Mouse (Mus musculus): ENCODE data around the gene Dip2b.

The Dip2b gene

DNA sequence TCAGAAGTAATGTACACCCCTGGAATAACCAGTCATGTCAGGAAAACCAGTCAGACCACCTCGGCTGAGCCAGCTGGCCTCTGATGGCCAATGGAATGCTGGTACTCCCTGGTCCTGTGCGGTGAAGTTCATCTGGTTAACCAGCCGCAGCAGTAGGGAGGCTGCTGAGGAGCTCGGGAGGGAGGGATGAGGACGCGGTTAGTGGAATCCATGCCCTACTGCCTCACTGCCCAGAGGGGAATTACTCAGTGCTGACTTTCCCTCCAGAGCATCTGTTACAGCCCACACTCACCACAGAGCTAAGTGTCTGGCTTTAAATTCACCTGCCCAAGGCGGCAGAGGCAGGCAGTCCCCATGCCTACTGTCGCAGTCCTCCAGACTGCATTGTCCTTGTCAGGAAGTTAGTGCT, 51.2 kb downstream of the Dip2b start:
- DNase-seq, result peak in 1 of 2 experiments; percentile 33

DNA sequence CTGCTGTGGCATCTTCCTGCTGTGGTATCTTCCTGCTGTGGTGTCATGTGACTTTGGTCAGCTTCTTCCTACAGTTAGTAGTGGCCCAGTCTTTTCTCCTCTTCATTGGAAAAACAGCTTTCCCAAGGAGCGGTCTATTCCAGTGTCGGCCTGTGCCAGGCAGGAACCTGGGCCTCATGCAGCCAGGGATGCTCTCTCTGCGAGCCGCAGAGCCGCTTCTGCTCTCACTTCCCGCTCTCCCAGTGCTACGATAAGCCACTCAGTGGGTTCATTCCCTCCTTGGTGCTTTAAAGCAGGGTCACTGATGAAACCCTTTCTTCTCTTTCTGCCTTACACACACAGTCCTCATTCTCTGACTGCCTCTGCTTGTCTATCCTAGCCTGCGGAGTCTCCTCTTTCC, 53.4 kb downstream of the Dip2b start:
- DNase-seq, result peak in 1 of 2 experiments; percentile 42

DNA sequence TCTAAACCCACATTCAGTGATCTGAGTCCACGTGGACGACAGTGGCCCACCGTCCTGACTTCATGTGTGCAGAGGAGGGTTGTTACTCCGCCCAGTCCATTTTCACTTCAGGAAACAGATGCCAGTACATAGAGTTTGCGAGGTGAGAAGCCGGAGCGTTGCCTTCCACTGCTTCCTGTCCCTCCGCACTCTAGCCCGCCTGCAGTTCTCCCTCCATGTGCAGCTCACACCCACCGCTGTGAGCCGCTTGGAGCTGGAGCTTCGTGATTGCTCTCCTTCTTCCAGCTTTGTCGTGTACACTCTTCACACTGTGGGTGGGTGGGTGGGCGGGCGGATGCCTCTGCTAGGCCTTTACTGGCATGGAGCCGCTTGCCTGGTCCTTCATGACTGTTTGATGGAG, 53.8 kb downstream of the Dip2b start:
- peak in 1 of 2 experiments; percentile 30 for DNase-seq

DNA sequence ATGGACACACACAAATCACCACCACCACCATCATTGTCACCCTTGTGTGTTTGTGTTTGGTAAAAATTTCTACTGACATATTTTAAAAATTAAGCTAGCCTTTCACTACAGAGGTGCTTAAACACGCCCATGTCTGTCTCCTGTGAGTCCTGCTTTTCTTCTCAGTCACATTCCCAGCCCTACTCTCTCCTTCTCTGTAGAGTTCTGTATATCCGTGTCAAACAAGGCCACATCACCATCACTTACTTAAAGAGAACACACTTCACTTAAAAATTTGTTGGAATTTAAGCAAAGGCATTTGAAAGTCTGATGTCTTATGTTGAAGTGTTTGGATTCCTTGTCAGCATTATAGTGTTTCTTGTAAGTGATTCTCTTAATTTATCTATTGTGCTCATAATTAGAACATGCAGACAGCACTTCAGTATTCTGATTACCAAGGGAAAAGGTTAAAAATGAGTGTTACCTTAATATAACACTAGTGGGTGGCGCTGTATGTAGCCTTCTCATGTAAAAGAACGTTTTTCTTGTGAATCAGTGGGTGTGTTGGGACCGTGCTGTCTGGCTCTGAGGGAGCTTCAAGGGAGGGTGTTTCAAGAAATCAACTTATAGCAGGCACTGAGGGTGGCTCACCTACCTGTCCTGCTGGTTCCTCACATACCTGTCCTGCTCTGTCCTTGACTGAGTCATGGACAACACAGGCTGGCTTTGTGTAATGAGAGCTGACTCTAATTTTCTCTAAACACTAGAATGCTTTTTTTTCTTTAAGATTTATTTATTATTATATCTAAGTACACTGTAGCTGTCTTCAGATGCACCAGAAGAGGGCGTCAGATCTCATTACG, 58.3 kb downstream of the Dip2b start:
- no peak for DNase-seq

DNA sequence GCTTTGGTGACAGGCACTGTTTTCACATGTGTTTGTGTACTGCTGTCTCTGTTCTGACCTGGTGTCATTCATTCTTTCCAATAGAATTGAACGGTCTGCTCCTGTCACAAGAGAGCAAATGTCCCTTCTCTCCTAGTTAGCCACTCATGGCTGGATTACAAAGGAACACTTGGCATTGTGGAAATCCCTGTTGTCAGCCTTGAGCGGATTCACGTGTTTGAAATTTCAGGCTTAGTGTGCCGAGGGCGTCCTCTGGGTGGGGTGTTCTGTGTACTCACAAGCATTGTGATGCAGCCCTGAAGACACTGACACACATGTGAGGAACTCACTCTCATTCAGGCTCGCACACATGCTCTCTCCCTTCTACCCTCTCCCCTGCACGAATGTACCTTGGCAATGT, 61.9 kb downstream of the Dip2b start:
- DNase-seq, result no peak

DNA sequence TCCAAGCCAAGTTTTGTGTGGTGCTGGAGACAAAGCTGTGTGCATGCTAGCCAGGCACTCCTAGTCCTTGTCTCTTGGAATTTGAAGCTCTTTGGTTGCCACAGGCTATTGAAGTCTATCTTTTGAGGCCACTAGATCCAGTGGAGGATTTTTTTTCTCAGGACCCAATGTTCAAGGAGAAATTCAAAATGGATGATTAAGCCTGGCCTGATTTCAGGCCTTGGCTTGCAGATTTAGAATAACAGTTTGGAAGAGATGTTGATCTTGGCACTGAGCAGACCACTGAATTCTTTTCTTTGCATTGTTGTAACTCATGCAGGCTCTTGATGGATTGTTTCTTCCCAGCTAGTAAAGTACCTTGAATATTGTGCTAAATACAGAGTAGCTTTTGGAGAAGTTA, 62.7 kb downstream of the Dip2b start:
- DNase-seq, result no peak

DNA sequence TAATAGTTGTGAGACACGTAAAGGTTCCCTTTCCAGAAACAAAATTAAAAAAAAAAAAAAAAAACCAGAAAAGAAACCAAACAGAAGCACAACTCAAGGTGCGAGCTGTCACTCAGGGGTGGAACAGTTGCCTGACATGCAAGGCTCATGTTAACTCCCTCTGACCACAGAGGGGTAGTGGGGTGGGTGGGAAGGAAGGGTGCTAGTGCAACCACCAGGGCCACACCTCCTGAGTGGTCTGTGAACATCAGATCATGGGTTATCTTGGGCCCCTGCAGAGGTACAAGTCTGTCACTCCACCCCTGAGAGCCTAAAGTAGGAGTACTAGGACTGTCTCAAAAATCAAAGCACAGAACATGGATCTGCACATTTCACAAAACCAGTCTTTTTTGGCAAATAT, 65.7 kb downstream of the Dip2b start:
- DNase-seq, result no peak

DNA sequence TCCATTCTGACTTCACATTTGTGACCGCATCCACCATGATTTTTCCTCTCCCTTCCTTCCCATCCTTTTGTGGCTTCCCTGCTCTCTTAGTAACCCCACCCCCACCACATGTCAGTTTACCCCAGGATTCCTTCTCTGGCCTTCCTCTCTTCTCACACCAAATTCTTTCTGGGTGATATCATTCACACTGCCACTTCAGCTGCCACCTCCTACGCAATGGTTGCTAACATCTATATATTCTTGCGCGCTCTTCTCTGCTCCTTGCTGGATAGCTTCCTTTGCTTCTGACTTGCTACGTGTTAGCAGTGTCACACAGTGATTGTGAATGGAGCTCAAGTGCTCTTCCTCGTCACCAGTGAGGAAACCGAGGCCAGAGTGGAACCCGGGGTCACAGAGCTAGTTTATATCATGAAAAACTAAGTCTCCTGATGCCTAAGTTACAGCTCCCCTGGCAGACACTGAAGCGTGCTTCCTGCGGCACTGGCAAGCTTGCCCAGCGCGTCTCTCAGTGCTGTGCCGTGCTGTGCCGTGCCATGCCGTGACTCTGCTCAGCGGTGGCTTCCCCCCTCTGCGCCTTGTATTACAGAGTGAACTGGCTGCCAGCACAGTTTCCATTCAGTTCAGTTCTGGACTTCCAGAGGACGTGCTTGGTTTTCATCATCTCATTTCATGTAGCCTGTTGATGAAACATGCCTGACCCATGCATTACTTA, 69.8 kb downstream of the Dip2b start:
- peak; percentile 51 to 56 for DNase-seq

DNA sequence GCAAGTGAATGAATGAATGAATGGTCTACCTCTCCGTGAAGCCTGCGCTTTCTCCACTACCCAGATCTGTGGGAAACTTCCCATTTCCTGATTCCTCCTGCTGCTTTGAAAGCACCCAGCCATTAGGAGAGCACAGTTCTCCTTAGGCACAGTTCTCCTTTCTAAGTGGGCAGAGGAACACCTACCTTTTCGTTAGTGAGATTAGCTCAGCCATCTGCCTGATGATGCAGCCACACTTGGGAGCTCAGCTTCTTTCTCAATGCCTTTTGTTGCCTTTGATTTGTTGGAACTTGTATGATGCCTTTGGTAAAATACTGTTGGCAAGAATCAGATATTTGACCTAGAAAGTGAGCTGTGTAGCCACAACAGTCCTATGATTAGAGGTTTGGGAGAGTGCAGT, 71.5 kb downstream of the Dip2b start:
- no peak for DNase-seq

DNA sequence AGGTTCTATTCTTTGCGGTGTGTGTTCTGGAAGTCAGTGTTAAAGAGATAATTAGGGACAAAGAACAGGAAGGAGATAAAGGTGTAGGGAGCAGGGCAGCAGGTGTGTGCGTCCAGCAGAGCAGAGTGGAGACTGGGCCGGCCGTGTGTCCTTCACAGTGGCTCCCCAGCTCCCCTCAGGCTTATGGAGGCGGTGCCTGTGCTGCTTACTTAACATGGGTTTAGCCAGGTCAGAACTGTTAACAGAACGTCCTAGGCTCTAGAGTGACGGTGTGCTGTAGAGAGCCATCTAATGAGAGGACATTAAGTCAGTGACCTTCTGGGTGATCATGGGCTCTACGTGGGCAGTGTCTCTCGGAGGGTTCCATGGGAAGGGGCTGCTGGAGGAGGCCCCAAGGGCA, 73.4 kb downstream of the Dip2b start:
- no peak for DNase-seq

DNA sequence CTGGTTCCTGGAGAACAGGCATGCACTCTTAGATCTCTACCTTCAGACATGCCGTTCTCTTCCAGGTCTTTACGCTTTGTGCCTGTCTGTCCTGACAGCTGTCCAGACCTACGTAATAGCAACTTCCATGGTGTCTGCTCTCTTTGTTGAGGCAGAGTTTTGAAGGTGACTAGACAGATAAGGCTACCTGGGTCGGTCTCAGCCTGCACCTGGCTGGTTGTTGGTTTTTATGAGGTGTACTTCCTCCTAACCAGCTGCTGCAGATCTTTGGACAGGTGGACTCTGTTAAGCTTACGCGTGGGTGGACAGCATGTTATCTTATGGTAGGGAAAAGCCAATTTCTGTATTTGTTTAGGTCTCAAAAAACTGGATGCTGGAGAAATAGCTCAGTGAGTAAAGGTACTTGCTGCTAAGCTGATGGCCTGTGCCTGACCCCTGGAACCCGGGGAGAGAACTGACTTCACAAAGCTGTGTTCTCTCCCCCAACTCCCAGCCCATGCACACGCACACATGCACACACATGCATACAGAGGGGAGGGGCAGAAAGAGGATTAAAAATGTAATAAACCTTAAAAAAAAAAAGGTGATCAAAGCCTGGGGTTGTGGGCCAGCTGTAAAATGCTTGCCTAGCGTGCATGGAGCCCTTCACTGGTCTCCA, 74.0 kb downstream of the Dip2b start:
- no peak for DNase-seq

DNA sequence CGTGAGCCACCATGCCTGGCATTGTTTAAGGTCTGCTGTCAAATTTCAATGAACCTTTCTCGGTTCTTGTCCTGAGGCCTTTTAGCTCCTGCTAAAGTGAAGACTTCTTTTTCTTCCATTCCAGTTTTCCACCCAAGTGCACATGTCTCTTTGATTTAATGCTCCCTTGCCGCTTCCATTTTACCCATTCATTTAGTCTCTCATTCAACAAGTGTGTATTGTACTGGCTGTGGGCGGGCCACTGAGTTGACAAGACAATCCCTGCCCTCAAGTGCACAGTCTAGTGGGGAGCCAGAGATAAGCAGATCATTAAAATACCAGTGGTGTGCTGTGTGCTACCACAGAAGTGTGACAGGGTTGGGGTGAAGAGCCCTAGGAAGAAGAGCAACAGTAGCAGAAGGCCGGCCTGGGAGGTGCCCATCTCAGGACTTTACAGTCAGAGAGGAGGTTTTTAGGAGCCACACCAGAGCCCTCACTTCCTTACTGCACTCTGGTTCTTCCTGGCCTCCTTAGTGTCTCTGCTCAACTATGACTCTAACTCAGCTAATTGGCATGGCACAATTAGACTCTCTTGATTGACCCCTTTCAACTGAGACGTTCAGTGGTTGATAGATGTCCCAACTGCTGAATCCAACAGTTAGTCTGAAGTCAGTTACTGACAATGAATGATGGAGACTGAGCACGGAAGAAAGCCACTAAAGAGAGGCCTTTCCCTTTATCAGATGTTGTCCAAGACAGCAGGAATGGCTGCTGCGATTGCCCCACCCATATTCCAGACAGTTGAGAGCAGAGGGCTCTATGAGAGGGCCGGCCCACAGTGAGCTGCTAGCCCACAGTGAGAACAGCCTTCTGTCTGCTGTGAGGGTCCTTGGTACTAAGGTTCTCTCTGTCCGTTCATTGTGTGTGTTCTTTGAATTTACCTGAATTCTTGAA, 75.1 kb downstream of the Dip2b start:
- no peak for DNase-seq

DNA sequence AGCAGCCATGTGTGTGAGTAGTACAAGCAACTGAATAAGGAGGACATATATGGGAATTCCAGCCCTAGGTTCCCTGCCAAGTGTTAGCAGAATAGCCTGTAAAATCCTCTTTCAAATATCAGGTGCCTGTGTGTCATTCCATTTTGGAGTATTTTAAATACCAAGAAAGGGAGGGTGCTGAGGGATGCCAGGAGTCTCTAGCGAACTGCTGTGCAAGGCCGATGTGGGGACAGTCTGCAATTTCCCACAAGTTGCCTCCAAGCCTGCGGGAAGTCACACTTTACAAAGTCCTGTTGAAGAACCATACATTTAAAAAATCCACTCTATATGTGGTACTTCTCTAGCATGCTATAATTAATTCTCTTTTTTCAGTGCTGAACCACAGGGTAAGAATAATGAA, 77.0 kb downstream of the Dip2b start:
- no peak for DNase-seq

DNA sequence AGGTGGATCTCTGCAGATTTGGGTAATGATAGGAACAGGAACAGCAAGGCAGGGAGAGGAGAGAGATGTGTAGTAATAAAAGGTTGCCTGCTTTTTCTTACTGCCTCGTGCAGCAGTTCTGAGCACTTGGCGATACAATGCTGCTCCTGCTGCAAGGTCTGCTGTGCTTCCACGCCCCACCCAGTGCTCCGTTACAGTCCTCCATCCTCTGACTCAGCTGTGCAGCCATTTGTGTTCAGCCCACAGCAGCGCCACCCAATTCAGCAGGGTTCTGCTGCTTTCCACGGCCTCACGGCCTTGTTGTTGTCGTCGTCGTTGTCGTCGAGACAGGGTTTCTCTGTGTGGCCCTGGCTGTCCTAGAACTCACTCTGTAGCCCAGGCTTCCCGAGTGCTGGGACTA, 77.9 kb downstream of the Dip2b start:
- no peak for DNase-seq

DNA sequence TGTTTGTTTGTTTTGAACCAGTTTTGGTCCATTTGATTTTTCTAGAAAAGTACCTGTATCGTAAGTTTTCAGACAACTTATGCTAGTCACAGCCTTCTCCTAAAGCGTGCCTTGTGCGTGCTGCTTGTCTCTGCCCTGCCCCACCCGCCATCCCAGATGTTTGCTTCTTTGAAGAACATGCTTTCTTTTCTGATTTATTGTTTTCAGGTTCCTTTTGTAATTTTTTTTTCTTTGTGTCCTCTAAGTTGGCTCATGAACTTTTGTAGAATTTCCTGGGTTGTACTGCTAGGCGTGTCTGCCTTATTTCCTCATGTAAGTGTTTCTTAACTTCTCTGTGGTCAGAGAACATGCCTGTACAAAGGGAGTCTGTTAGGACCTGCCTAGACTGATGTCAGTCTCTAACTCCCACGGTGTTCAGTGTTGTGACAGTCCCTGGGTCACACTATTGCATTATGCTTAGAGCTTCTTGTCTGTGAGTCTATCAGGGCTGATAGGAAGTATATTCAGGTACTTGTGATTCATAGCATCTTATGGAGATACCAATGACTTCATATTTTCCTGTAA, 80.8 kb downstream of the Dip2b start:
- no peak for DNase-seq

DNA sequence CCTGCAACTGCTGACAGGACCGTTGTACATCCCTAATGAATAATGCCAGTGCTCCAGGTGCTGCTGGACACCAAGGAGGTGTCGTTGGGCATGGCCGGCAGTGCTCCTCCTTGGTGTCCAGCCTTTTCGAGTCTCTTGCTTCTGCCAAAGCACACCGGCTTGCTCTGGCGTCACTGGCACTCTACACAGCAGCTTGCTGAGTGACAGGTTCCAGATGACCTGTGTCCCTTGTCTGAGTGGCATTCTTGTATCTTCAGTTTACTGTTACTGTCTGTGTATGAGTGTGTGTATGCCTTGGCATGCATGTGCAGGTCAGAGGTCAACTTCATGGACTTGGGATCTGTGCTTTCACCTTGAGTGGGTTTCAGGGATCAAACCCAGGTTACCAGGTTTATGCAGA, 83.0 kb downstream of the Dip2b start:
- DNase-seq, result no peak

DNA sequence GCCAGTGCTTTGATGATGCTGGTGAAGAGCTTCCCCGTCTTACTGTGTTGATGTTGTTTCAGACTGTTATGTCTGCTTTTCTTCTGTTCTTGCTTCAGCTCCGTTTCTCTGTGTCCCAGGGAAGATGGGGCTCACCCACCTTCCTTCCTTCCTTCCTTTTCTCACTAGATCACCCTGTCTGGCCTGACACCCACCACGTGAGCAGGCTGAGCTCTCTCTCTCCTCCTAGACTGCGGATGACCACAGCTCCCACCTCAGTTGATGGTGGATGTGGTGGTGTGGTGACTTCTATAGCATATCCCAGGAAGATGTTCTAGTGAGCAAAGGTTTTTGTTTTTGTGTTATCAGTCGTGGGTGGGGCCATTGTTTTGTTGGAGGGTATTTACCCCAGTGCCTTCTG, 85.4 kb downstream of the Dip2b start:
- no peak for DNase-seq

DNA sequence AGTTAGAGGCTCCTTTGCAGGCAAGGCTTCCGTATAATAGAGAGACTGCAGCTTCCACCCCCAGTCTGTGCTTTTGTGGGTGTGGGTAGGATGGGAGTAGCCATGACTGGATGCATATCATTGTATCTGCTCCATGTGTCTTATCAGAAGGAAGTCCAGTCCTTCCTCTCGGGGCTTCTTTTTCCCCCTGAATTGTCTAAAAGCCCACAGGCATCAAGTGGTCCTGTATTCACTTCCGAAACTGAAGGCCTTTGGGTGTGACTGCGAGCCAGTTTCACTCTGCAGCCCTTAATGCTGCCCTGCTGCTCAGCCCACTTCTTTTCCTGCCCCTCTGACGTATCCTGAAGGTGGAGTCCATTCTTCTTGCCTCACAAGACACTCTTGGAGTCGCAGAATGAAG, 86.8 kb downstream of the Dip2b start:
- no peak for DNase-seq

DNA sequence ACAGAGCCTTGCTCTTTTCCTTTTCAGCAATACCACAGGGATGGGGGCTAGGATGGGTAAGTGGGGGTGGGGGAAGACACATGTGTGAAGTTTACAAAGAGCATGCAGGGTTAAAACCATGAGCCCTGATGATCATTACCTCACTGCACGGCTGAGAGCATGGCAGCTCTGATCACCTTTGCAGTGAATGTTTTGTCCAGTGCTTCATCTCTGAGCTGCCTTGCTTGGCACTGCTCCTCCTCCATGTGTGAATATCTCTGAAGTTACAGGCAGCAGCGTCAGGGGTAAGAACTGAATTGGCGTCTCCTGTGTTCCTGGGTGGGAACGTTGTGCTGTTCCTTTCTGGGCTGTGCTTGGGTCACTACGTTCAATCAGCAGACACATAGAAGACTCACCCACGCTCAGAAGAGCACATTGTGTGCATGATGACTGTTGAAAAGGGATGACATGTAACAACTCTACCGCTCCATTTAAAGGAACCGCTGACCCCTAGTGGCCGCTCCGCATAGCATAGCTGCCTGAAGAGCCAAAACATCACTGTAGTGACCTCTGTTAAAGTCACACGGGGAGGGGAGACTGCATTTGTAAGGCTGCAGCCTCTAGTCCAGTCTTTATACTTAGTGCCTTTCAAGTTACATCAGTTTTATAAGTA, 88.1 kb downstream of the Dip2b start:
- DNase-seq, result peak; percentile 89 to 91

DNA sequence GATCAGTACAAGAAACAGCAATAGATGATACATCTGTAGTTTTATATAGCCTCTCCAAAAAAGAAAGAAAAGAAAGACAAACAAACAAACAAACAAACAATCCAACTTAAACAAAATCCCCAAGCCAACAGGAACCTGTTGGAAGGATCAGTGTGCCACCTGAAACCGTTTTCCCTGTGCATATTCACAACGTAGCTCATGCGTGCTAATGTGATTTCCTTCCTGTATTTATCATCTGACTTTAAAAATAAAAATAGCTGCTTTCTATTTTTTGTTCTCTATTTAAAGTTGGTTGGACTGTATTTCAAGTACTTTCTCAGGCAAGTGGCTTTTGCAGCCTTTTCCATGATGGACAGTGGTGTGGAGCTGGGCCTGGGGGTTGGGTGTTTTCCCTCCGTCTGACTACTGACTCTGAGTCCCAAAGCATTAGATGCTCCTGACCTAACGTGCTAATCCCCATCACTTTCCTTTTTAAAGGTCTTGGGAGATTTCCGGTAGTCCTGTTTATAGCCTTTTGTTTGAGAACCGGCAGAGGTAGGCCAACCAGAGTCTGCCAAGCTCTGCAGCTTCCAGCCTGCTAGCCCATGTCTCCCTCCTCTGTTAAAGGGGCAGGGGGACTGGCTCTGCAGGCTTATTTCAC, 90.8 kb downstream of the Dip2b start:
- DNase-seq, result no peak

DNA sequence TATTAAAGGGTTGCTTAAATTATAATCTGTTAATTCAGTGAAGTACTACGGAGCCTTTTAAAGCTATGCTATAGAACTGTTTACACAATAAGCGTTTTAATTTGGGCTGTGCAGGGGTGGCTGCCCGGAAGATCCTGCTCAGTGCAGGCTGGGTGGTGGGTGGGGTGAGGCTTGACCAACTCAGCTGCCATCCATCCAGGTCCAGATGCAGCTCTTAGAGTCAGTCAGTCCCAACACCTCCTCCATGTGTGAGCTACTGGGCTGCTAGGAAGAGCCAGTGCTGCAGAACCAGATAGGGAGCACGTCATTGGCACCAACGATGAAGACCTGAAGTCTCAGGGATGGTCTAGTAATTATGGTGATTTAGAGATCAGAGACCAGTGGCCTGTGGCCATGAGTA, 101.2 kb downstream of the Dip2b start:
- no peak for DNase-seq

Data from cerebellum, adult 18-20 months (tissue).